Mouse (Mus musculus) kidney, adult 2 months (tissue): ENCODE data around the gene Slc9a9. TPM values are rescaled to one million over a fixed set of nuclear protein-coding genes. Genes with fewer than 3 reads are reported as not detected.

Experiments used
- DNase-seq: peaks from one replicate; pipeline ENCODE4 v3.0.0; 2021
- H3K27ac ChIP-seq: fragments of 200-500 bp; 2 replicates; pipeline ENCODE4 v1.5.1; 2012; ENCODE audit warnings: low read depth, low read length, control low read depth, inconsistent platforms; ENCODE audit not compliant: insufficient read depth
- H3K27me3 ChIP-seq: fragments of 200-500 bp; replicated peaks from 2 replicates; pipeline ENCODE4 v1.6.1; 2012; ENCODE audit warnings: mild to moderate bottlenecking, moderate library complexity, low read length, inconsistent platforms; ENCODE audit not compliant: control insufficient read depth, insufficient read depth
- H3K36me3 ChIP-seq: fragments of 200-500 bp; 2 replicates; pipeline ENCODE4 v1.6.1; 2012; ENCODE audit warnings: mild to moderate bottlenecking, moderate library complexity, low read length, inconsistent platforms; ENCODE audit not compliant: control insufficient read depth, insufficient read depth
- H3K4me1 ChIP-seq: fragments of 200-500 bp; 2 replicates; pipeline ENCODE4 v1.6.1; 2011; ENCODE audit warnings: low read length; ENCODE audit not compliant: control insufficient read depth, insufficient read depth
- H3K4me3 ChIP-seq: fragments of 200-500 bp; 2 replicates; pipeline ENCODE4 v1.5.1; 2011; ENCODE audit warnings: mild to moderate bottlenecking, low read depth, low read length, control low read depth; ENCODE audit not compliant: insufficient read depth
- CTCF ChIP-seq: fragments of 200-500 bp; conservative IDR thresholded peaks from 2 replicates; pipeline ENCODE4 v1.5.1; 2011; ENCODE audit warnings: low read depth, mild to moderate bottlenecking, control low read depth, low read length, moderate library complexity, mixed read lengths; ENCODE audit not compliant: insufficient read depth, insufficient read length
- POLR2A ChIP-seq: fragments of 200-500 bp; IDR thresholded peaks from one replicate; pipeline ENCODE4 v1.6.1; 2011; ENCODE audit warnings: low read depth, low read length, control low read depth
- WGBS: fragments of 180-500 bp; shearing (Covaris S2); methylation state at CpG from one replicate; pipeline ENCODE4 v1.1.7; 2018; 5-methylcytosine and 5-hydroxymethylcytosine counted together
- polyA plus RNA-seq: library from polyadenylated mRNA; depleted of rRNA; stranded (reverse); fragments of >200 nt; gene quantifications from 2 replicates; pipeline ENCODE4 v1.2.3, GENCODE M21; 2012

Gene Slc9a9
- polyA plus RNA-seq, 1 experiment = 1.5 TPM

DNA sequence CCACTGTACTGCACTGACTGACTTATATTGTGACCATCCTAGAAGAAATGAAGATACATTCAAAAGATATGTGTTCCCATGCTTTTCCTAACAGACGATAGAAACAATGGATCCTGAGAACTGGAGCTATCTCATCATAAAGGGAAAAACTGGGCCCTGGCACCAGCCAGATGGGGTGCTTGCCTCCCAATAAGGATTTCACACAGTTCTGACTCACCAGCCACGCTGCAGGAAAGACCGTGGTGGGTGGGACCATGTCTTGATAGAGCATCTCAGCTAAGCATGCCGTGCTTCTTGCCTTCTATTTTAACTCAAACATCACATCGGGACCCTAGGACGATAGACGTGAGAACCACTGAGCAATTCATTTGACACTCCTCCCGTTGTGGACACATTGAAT lies 60.7 kb downstream of the Slc9a9 start:
- no peaks in the 10 kb centered on the region for H3K27me3 ChIP-seq
- H3K36me3 ChIP-seq = no peaks in the 10 kb centered on the region
- H3K4me1 ChIP-seq = no peaks in the 10 kb centered on the region
- H3K27ac ChIP-seq = no peak overlapping the region
- no peak overlapping the region for H3K4me3 ChIP-seq
- 89% methylated on average over 8 of the region's 8 CpGs for WGBS
- TF ChIP-seq CTCF = no peak
- no peak for TF ChIP-seq POLR2A
- DNase-seq = no peak

DNA sequence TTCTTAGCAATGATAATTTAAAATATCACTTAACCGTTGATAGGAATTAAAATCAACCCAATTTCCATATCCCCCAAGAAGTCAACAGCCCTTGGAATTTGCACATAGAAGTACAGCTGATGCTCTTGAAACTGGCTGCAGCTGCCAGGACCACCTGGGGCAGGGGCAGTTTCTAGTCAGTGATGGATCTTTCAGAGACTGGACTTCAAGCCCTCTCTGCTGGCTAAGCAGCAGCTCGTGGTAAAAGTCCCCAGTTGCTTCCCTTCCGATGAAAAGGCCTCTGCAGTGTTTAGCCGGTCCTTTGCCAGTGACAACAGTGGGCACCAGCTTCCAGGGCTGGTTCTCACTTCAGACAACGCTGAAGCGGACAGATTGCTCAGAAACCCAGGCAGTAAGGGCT lies 62.4 kb downstream of the Slc9a9 start:
- Histone ChIP-seq H3K27me3 (no peaks in the 10 kb centered on the region), H3K27ac (no peak overlapping the region), H3K4me1 (no peaks in the 10 kb centered on the region), H3K4me3 (no peak overlapping the region), H3K36me3 (no peaks in the 10 kb centered on the region)
- 76% methylated on average over 6 of the region's 6 CpGs for WGBS
- no peak for TF ChIP-seq POLR2A
- no peak for TF ChIP-seq CTCF
- no peak for DNase-seq

DNA sequence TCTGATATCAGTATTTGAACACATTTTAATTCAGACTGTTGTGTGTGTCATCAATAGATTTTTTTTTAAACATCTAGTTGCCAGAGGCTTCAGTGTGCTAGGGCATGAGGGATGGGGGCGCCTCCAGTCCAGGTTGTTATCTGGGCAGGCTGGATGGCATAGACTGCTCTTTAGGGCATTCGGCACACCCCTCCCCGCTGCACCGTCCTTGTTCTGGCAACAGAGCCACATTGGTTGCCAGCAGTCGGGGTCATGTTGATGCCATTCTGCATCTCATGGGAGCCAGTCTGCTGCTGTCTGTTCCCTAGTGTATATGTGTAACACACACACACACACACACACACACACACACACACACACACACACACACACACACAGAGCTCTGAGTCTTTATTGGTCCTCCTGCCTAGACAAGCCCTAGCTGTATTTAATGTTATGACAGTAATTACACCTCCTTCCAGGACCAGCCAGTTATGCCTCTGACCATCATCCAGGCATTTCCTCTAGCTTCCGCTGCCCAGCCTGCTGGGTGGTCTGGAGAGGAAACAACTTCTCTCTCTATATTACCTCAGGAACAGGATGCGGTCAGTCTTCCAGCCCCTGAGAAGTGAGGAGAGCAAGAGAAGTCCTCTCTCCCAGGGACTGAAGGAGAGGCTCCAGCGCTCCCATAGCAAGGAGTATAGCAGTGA lies 63.0 kb downstream of the Slc9a9 start:
- no peak for DNase-seq
- no peak overlapping the region for H3K27ac ChIP-seq
- H3K4me3 ChIP-seq = no peak overlapping the region
- H3K4me1 ChIP-seq = no peaks in the 10 kb centered on the region
- TF ChIP-seq CTCF (no peak), POLR2A (no peak)
- no peaks in the 10 kb centered on the region for H3K27me3 ChIP-seq
- H3K36me3 ChIP-seq = no peaks in the 10 kb centered on the region
- 62% methylated on average over 8 of the region's 8 CpGs for WGBS

DNA sequence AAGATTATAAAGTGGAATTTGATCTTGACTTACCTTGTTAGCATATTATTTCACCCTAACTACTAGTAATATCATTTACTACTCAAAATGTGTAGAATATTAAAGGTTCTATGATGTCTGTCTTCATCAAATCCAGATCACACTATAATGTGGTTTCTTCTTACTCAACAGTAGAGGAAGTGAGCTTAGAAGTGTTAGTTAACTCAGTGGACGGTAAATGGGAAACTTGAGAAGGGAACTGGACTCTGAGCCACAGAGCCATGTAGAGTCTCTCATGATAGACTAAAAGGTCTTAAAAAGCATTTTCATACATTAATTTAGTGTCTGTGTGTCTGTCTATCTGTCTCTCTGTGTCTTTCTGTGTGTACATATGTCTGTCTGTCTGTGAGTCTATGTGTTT lies 64.6 kb downstream of the Slc9a9 start:
- WGBS = 76% methylated on average over 1 of the region's 1 CpGs
- Histone ChIP-seq H3K4me3 (no peak overlapping the region), H3K27me3 (no peaks in the 10 kb centered on the region), H3K4me1 (no peaks in the 10 kb centered on the region), H3K27ac (no peak overlapping the region), H3K36me3 (no peaks in the 10 kb centered on the region)
- TF ChIP-seq CTCF (no peak), POLR2A (no peak)
- DNase-seq = no peak

DNA sequence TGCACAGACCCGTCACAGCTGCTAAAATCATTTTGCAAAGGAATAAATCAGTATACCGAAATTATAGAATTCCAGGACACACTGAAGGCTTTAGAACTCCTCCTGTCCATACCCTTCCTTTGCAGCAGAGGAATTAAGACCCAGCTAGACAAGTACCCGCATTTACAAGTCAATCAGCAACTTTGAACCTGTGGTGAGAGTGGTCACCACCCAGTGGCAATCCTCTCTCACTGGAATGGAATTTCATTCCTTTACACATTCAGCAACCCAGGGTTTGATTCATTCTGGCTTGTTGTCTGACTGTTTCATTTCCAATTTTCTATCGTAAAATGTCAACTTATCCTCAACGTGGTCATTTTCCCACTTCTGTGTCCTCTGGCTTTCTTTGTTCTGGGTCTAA lies 67.5 kb downstream of the Slc9a9 start:
- H3K4me3 ChIP-seq = no peak overlapping the region
- no peak for TF ChIP-seq CTCF
- no peak for TF ChIP-seq POLR2A
- WGBS = 71% methylated on average over 5 of the region's 5 CpGs
- H3K27me3 ChIP-seq = no peaks in the 10 kb centered on the region
- H3K27ac ChIP-seq = no peak overlapping the region
- no peak for DNase-seq
- H3K36me3 ChIP-seq = no peaks in the 10 kb centered on the region
- no peaks in the 10 kb centered on the region for H3K4me1 ChIP-seq

DNA sequence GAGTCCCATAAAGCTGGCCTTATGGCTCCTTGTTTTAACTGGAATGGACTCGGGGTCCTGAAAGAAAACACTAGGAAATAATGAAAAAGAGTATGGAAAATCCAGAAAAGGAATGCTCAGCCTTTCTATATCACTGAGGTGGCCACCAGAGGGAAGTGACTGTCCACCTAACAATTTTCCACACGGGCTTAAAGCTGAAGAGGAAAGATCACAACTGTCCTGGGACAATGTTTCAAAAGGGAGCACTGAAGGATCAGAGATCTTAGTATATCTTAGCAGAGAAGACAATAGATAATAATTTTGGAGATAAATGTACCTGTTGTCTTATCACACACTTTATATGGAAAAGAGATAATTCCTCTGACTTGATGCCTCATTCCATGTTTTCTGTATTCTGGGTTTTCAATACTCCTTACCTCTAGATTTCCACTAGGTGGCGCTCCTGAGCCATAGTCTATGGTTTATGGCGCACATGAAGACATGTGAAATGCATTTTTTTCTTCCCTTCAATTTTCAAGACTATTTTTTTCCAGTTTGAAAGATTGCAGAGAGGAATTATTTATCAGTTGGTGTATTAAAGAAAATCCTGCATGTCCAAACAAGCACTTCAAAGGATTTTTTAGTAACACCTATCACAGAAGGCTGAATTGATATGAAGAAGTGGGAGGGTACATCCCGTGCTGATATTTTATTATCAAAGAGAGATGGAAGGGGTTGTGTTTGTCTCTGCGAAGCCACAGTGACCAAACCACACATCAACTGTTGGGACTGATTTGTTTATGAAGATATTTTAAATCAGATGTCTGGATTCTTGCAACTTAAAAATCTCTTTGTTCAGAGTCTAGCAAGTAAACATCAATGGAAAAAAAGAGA lies 69.1 kb downstream of the Slc9a9 start:
- peak; percentile 69 for DNase-seq
- H3K4me3 ChIP-seq = no peak overlapping the region
- H3K36me3 ChIP-seq = no peaks in the 10 kb centered on the region
- no peaks in the 10 kb centered on the region for H3K27me3 ChIP-seq
- no peak overlapping the region for H3K27ac ChIP-seq
- WGBS = 33% methylated on average over 6 of the region's 6 CpGs
- no peaks in the 10 kb centered on the region for H3K4me1 ChIP-seq
- 0 out of 2 replicates have a peak, but pooled peaks have one; percentile 14 for TF ChIP-seq CTCF
- no peak for TF ChIP-seq POLR2A

DNA sequence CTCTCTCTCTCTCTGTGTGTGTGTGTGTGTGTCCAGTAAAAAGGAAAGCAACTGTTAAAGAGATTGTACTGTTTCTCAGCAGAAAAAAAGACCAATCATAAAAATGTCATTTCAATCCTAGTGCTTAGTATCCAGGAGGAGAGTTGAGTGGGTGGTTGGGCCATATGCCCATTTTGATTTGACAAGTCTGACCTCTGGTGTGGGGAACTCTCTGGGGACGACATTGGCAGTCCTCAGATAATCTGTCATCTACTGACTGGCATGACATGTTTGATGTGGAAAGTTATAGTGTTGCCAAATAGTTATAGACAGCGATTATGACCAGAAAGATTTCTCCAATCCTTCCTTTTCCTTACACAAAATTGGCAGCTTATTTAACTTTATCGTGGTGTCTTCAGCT lies 71.1 kb downstream of the Slc9a9 start:
- H3K36me3 ChIP-seq = no peaks in the 10 kb centered on the region
- 58% methylated on average over 3 of the region's 3 CpGs for WGBS
- DNase-seq = no peak

More for the DNA sequence above, 71.1 kb downstream of the Slc9a9 start:
- Histone ChIP-seq H3K27me3 (no peaks in the 10 kb centered on the region), H3K4me1 (no peaks in the 10 kb centered on the region), H3K27ac (no peak overlapping the region), H3K4me3 (no peak overlapping the region)
- no peak for TF ChIP-seq CTCF
- TF ChIP-seq POLR2A = no peak
